Mouse (Mus musculus) kidney, postnatal 0 days (tissue): ENCODE measurements around the gene Cdc42se1. TPM values are rescaled to one million over a fixed set of nuclear protein-coding genes. Genes with fewer than 3 reads are reported as not detected.

Experiments
- ATAC-seq: fragments of 200-750 bp; cut with Nextera tagmentation; replicated peaks from 2 replicates; pipeline ENCODE4 v1.8.0; 2017; ENCODE audit warnings: low read depth, moderate number of reproducible peaks, moderate TSS enrichment, moderate library complexity; ENCODE audit not compliant: low FRiP score
- DNase-seq: peaks from one replicate; pipeline ENCODE4 v3.0.0-alpha.2; 2016; ENCODE audit warnings: low spot score
- H3K27ac ChIP-seq: fragments of 300-500 bp; sonication (generic); 2 replicates; pipeline ENCODE4 v1.5.1; 2014; ENCODE audit warnings: mild to moderate bottlenecking
- H3K27me3 ChIP-seq: fragments of 300-500 bp; sonication (generic); 2 replicates; pipeline ENCODE4 v1.6.1; 2014; ENCODE audit warnings: low read length, mixed read lengths; ENCODE audit not compliant: insufficient read depth
- H3K36me3 ChIP-seq: fragments of 300-500 bp; sonication (generic); 2 replicates; pipeline ENCODE4 v1.6.1; 2014; ENCODE audit warnings: low read length, mixed read lengths; ENCODE audit not compliant: insufficient read depth
- H3K4me1 ChIP-seq: fragments of 300-500 bp; sonication (generic); replicated peaks from 2 replicates; pipeline ENCODE4 v1.6.1; 2014; ENCODE audit warnings: antibody characterized with exemption, low read length, mixed read lengths; ENCODE audit not compliant: insufficient read depth
- H3K4me2 ChIP-seq: fragments of 300-500 bp; sonication (generic); 2 replicates; pipeline ENCODE4 v1.6.1; 2014; ENCODE audit warnings: mild to moderate bottlenecking, low read length, moderate library complexity, mixed read lengths
- H3K4me3 ChIP-seq: fragments of 300-500 bp; sonication (generic); replicated peaks from 2 replicates; pipeline ENCODE4 v1.5.1; 2014; ENCODE audit warnings: low read depth, low read length
- H3K9ac ChIP-seq: fragments of 300-500 bp; sonication (generic); 2 replicates; pipeline ENCODE4 v1.6.1; 2014; ENCODE audit warnings: low read depth, low read length
- H3K9me3 ChIP-seq: fragments of 300-500 bp; sonication (generic); replicated peaks from 2 replicates; pipeline ENCODE4 v1.6.1; 2016; ENCODE audit warnings: low read length, inconsistent platforms, mixed read lengths
- CTCF ChIP-seq: IDR thresholded peaks from 2 replicates; pipeline ENCODE4 v1.5.1; 2016; ENCODE audit warnings: antibody characterized with exemption, low read depth, mild to moderate bottlenecking, moderate library complexity
- WGBS: fragments of 180-500 bp; shearing (Covaris S2); extraction: QIAGEN DNeasy Blood & Tissue Kit; methylation state at CpG from one replicate; pipeline ENCODE4 v1.1.7; 2014; 5-methylcytosine and 5-hydroxymethylcytosine counted together
- polyA plus RNA-seq: library from polyadenylated mRNA; unstranded; fragments of >200 nt; fragmentation: Nextera tagmentation; extraction: Ambion mirVana; gene quantifications from 2 replicates; pipeline ENCODE4 v1.2.1, GENCODE M21; 2015

The Cdc42se1 gene
- polyA plus RNA-seq, 1 experiment from 2014 or later = 102 TPM

- no peak overlapping the region for H3K4me3 ChIP-seq
- DNase-seq (peak; percentile 56), ATAC-seq (0 out of 2 replicates have a peak, but pooled peaks have one; percentile 4)
- no peaks in the 10 kb centered on the region for H3K9me3 ChIP-seq
- TF ChIP-seq CTCF = no peak
- H3K4me1 ChIP-seq = peaks cover 17% of the 10 kb centered on the region; the same call in 1 of the 2 replicates
- 48% methylated on average over 23 of the region's 23 CpGs for WGBS
- H3K27me3 ChIP-seq = no peaks in the 10 kb centered on the region
- 0 out of 2 replicates have a peak overlapping the region, but pooled peaks have one; percentile 4 for H3K9ac ChIP-seq
- no peak overlapping the region for H3K4me2 ChIP-seq
- peaks cover 48% of the 10 kb centered on the region for H3K36me3 ChIP-seq
- no peak overlapping the region for H3K27ac ChIP-seq
These were observed 7.1 kb downstream of the Cdc42se1 start for GRCm38 (mm10) chr3:95235386-95236301.

- no peaks in the 10 kb centered on the region for H3K9me3 ChIP-seq
- H3K9ac ChIP-seq = no peak overlapping the region
- no peak overlapping the region for H3K4me3 ChIP-seq
- no peak overlapping the region for H3K27ac ChIP-seq
- no peaks in the 10 kb centered on the region for H3K27me3 ChIP-seq
- H3K4me2 ChIP-seq = no peak overlapping the region
- 0 out of 2 replicates have a peak, but pooled peaks cover 6% of the 10 kb centered on the region for H3K4me1 ChIP-seq
- DNase-seq (no peak), ATAC-seq (no peak)
- WGBS = 77% methylated on average over 8 of the region's 8 CpGs
- H3K36me3 ChIP-seq = peaks cover 39% of the 10 kb centered on the region
- TF ChIP-seq CTCF = no peak
These were observed 9.1 kb downstream of the Cdc42se1 start for GRCm38 (mm10) chr3:95237541-95238099.

GRCm38 (mm10) chr3:95239022-95239421 is 10.5 kb downstream of the Cdc42se1 start:
- peaks cover 27% of the 10 kb centered on the region; the same call in 1 of the 2 replicates for H3K36me3 ChIP-seq
- 0 out of 2 replicates have a peak, but pooled peaks cover 6% of the 10 kb centered on the region for H3K4me1 ChIP-seq
- no peak overlapping the region for H3K9ac ChIP-seq
- WGBS = 88% methylated on average over 6 of the region's 6 CpGs
- H3K4me3 ChIP-seq = no peak overlapping the region
- 0 out of 2 replicates have a peak, but pooled peaks have one; percentile 19 for TF ChIP-seq CTCF
- no peak for DNase-seq
- H3K27ac ChIP-seq = no peak overlapping the region
- H3K9me3 ChIP-seq = no peaks in the 10 kb centered on the region
- H3K27me3 ChIP-seq = no peaks in the 10 kb centered on the region
- ATAC-seq = no peak
- no peak overlapping the region for H3K4me2 ChIP-seq

- H3K9me3 ChIP-seq = no peaks in the 10 kb centered on the region
- no peak for TF ChIP-seq CTCF
- H3K9ac ChIP-seq = no peak overlapping the region
- no peak overlapping the region for H3K27ac ChIP-seq
- ATAC-seq (no peak), DNase-seq (no peak)
- H3K4me3 ChIP-seq = no peak overlapping the region
- H3K27me3 ChIP-seq = no peaks in the 10 kb centered on the region
- H3K4me2 ChIP-seq = no peak overlapping the region
- 0 out of 2 replicates have a peak, but pooled peaks cover 6% of the 10 kb centered on the region for H3K4me1 ChIP-seq
- WGBS = 90% methylated on average over 12 of the region's 12 CpGs
- peaks cover 19% of the 10 kb centered on the region; the same call in 1 of the 2 replicates for H3K36me3 ChIP-seq
These were observed 11.4 kb downstream of the Cdc42se1 start for GRCm38 (mm10) chr3:95239971-95240370.

DNA sequence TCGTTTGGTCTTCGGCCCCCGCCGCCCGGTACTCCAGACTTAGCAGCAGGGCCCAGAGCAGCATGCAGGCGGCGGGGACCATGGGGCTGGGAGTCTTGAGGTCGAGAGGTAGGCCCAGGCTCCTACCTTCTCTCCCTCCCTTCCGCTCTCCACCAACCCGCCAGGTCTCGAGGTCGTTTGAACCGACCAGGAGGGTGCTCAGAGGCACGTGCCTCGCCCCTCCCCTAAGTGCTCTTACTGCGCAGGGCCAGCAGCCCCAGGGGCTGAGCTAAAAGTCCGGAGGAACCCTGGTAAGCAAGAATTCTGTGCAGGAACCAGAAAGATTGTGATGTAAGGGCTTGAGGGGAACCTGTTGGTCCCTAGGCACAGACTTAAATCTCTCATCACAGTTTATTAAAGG is 12.4 kb downstream of the Cdc42se1 start:
- TF ChIP-seq CTCF = no peak
- no peaks in the 10 kb centered on the region for H3K27me3 ChIP-seq
- DNase-seq = no peak
- 34% methylated on average over 17 of the region's 17 CpGs for WGBS
- no peak overlapping the region for H3K9ac ChIP-seq
- H3K4me2 ChIP-seq = peak overlapping the region; percentile 10; the same call in 1 of the 2 replicates
- H3K27ac ChIP-seq = no peak overlapping the region
- H3K4me3 ChIP-seq = no peak overlapping the region
- H3K4me1 ChIP-seq = 0 out of 2 replicates have a peak, but pooled peaks cover 6% of the 10 kb centered on the region
- 0 out of 2 replicates have a peak, but pooled peaks have one; percentile 40 for ATAC-seq
- peaks cover 10% of the 10 kb centered on the region; the same call in 1 of the 2 replicates for H3K36me3 ChIP-seq
- H3K9me3 ChIP-seq = no peaks in the 10 kb centered on the region

DNA sequence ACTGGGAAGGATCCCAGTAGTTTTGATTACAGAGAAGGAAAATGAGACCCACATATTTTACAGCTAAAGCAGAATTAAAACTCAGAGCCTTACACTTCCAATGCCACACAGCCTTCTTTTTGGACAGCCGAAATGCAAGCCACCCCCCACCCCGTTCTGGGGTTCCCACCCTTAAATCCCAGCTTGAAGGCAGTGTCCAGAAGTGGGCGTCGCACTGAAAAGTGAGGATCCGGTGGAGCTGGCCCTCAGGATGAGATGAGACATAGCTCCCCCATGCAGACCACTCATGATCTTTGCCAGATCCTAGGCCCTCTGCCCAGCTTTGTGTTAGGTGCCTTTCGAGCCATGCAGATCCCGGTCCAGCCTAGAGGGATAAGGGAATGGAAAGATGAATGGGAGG is 13.0 kb downstream of the Cdc42se1 start, which contains the start of gene Gm128:
Gm128 (minus strand) TSS at position 101 of the 400 bp plus-strand sequence.
- DNase-seq (no peak), ATAC-seq (no peak)
- 84% methylated on average over 7 of the region's 7 CpGs for WGBS
- no peak within 1 kb of the TSS for H3K27ac ChIP-seq
- no peak within 1 kb of the TSS for H3K4me3 ChIP-seq
- no peaks in the 10 kb centered on the region for H3K27me3 ChIP-seq
- no peaks in the 10 kb centered on the region for H3K9me3 ChIP-seq
- 0 out of 2 replicates have a peak, but pooled peaks cover 6% of the 10 kb centered on the region for H3K4me1 ChIP-seq
- TF ChIP-seq CTCF = no peak
- H3K9ac ChIP-seq = no peak within 1 kb of the TSS
- peak within 1 kb of the TSS; percentile 10; the same call in 1 of the 2 replicates for H3K4me2 ChIP-seq
- 0 out of 2 replicates have a peak, but pooled peaks cover 7% of the 10 kb centered on the region for H3K36me3 ChIP-seq
